Mouse (Mus musculus): ENCODE measurements around the gene Irf3. TPM values are rescaled to one million over a fixed set of nuclear protein-coding genes. Genes with fewer than 3 reads are reported as not detected.

The Irf3 gene
- polyA plus RNA-seq, 1 experiment from 2014 or later: 56.8 TPM

DNA sequence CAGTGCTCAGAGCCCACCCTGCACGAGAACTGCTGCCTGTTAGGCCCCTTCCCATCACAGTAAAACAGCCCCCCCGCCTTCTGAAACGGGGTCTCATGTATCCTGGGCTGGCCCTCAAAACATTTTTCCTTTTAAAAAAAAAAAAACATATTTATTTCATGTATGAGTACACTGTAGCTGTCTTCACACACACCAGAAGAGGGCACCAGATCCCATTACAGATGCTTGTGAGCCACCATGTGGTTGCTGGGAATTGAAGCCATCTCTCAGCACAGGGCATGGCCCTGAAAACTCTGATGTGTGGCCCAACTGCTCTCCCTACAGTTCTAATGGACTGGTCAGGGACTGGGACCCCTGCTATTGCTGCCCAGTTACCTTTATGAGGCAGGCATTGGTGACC, 19.1 kb upstream of the Irf3 start:
- ATAC-seq (ENCODE audit: low FRiP score): no peak
- 93% methylated on average over 3 of the region's 3 CpGs for WGBS
- H3K9me3 ChIP-seq (replicated peaks): no peaks in the 10 kb centered on the region
- no peaks in the 10 kb centered on the region for H3K27me3 ChIP-seq (replicated peaks)
- H3K9ac ChIP-seq (replicated peaks): no peak overlapping the region
- no peak overlapping the region for H3K4me2 ChIP-seq
- H3K36me3 ChIP-seq: peaks cover 69% of the 10 kb centered on the region
- no peak overlapping the region for H3K27ac ChIP-seq (replicated peaks)
- peaks cover 20% of the 10 kb centered on the region for H3K4me1 ChIP-seq
- H3K4me3 ChIP-seq (replicated peaks): no peak overlapping the region

GRCm38 (mm10) chr7:44981539-44981938, 15.9 kb upstream of the Irf3 start:
- 98% methylated on average over 8 of the region's 8 CpGs for WGBS
- Histone ChIP-seq H3K27me3 (replicated peaks) (no peaks in the 10 kb centered on the region), H3K9me3 (replicated peaks) (no peaks in the 10 kb centered on the region), H3K4me1 (peaks cover 24% of the 10 kb centered on the region), H3K4me3 (replicated peaks) (no peak overlapping the region), H3K4me2 (no peak overlapping the region), H3K36me3 (peaks cover 63% of the 10 kb centered on the region), H3K27ac (replicated peaks) (no peak overlapping the region), H3K9ac (replicated peaks) (no peak overlapping the region)
- ATAC-seq (ENCODE audit: low FRiP score): no peak

GRCm38 (mm10) chr7:44983085-44983484, 14.4 kb upstream of the Irf3 start:
- WGBS: 40% methylated on average over 6 of the region's 6 CpGs
- H3K9me3 ChIP-seq (replicated peaks): no peaks in the 10 kb centered on the region
- no peak overlapping the region for H3K9ac ChIP-seq (replicated peaks)
- H3K36me3 ChIP-seq: peaks cover 48% of the 10 kb centered on the region
- no peak overlapping the region for H3K4me2 ChIP-seq
- no peak overlapping the region for H3K27ac ChIP-seq (replicated peaks)
- H3K4me3 ChIP-seq (replicated peaks): 0 out of 2 replicates have a peak overlapping the region, but pooled peaks have one; percentile 4
- peaks cover 31% of the 10 kb centered on the region for H3K4me1 ChIP-seq
- no peak for ATAC-seq (ENCODE audit: low FRiP score)
- H3K27me3 ChIP-seq (replicated peaks): no peaks in the 10 kb centered on the region

GRCm38 (mm10) chr7:44983944-44984832, 13.3 kb upstream of the Irf3 start:
- peak overlapping the region; percentile 25; the same call in 1 of the 2 replicates for H3K27ac ChIP-seq (replicated peaks)
- H3K36me3 ChIP-seq: peaks cover 37% of the 10 kb centered on the region
- peak overlapping the region; percentile 23 for H3K9ac ChIP-seq (replicated peaks)
- no peaks in the 10 kb centered on the region for H3K27me3 ChIP-seq (replicated peaks)
- H3K4me1 ChIP-seq: peaks cover 40% of the 10 kb centered on the region
- peak overlapping the region; percentile 99; the same call in 1 of the 2 replicates for H3K4me3 ChIP-seq (replicated peaks)
- no peak for ATAC-seq (ENCODE audit: low FRiP score)
- WGBS: 85% methylated on average over 7 of the region's 7 CpGs
- H3K4me2 ChIP-seq: peak overlapping the region; percentile 64
- no peaks in the 10 kb centered on the region for H3K9me3 ChIP-seq (replicated peaks)

GRCm38 (mm10) chr7:44984833-44985164, 12.6 kb upstream of the Irf3 start:
- ATAC-seq (ENCODE audit: low FRiP score): no peak
- Histone ChIP-seq H3K4me3 (replicated peaks) (peak overlapping the region; percentile 99), H3K9ac (replicated peaks) (no peak overlapping the region), H3K27ac (replicated peaks) (peak overlapping the region; percentile 18), H3K27me3 (replicated peaks) (no peaks in the 10 kb centered on the region), H3K9me3 (replicated peaks) (no peaks in the 10 kb centered on the region), H3K4me2 (peak overlapping the region; percentile 64), H3K4me1 (peaks cover 41% of the 10 kb centered on the region), H3K36me3 (peaks cover 31% of the 10 kb centered on the region)
- WGBS: 46% methylated on average over 3 of the region's 3 CpGs

DNA sequence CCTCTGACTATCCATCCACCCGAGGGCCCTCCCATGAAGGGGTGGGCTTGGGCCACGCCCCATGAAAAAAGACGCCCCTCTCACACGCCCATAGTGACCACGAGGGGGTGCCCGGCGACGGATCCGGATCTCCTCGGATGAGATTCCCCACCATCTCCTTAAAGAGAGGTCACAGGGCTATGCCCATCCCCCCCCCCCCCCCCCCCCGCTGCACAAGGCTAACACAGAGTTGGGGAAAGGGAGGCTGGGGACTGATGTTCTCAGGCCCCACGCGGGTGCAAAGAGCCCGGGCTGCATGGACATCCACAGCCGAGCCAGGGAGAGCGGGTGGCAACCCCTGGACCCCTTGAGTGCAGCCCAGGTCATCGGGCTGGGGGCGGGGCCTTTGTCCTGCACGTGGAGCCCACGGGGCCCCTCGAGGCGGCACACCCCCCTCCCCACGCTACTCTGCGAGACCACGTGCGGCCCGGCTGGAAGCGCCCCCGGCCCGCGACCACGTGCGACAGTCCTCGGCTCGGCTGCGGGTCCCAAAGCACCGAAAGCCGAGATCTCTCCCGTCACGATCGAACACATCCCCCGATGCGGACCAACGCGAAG, 11.8 kb upstream of the Irf3 start:
- peaks cover 22% of the 10 kb centered on the region for H3K36me3 ChIP-seq
- H3K27me3 ChIP-seq (replicated peaks): no peaks in the 10 kb centered on the region
- no peaks in the 10 kb centered on the region for H3K9me3 ChIP-seq (replicated peaks)
- peak overlapping the region; percentile 97 for H3K9ac ChIP-seq (replicated peaks)
- H3K4me1 ChIP-seq: peaks cover 41% of the 10 kb centered on the region
- H3K4me2 ChIP-seq: peak overlapping the region; percentile 64
- peak; percentile 16 for ATAC-seq (ENCODE audit: low FRiP score)
- peak overlapping the region; percentile 99 for H3K4me3 ChIP-seq (replicated peaks)
- WGBS: 0% methylated on average over 44 of the region's 45 CpGs
- H3K27ac ChIP-seq (replicated peaks): peak overlapping the region; percentile 97

DNA sequence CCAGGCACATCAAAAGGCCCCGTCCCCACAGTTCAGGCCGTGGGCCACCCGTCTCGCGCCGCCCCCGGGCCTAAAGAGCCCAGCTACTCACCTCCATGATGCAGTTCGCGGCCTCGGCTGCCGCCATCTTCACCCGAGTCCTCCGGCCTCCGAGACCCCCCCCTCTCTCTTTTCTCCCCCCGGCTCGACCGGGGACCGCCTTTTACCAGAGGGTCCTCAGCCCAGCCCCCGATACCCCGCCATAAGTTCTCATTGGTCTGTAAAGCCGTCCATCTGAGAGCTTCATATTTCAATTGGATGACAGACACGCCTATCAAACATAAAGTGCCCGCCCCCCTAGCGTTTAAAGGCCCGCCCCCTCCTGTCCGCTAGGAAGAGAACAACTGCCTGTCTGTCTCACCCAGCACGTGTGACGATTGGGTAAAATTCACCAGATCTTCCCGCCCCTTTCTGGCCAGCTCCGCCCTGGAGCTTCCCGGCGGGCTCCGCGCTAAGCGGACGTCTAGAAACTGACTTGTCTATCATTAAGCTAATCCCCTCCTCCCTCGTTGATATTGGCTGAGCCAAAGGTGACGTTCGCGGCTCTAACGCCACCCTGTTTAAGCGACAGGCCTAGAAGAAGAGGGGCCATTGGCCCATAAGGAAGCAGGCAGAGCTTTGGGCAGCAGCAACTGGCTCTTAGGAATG, 11.1 kb upstream of the Irf3 start, which contains the start of gene Prmt1:
Prmt1 (minus strand) TSS at position 377 of the 687 bp plus-strand sequence.
- WGBS: under 1% methylated on average over 42 of the region's 42 CpGs
- Histone ChIP-seq H3K27ac (replicated peaks) (peak within 1 kb of the TSS; percentile 97), H3K4me1 (peaks cover 41% of the 10 kb centered on the region), H3K4me2 (peak within 1 kb of the TSS; percentile 71), H3K27me3 (replicated peaks) (no peaks in the 10 kb centered on the region), H3K9ac (replicated peaks) (peak within 1 kb of the TSS; percentile 97), H3K4me3 (replicated peaks) (peak within 1 kb of the TSS; percentile 99), H3K9me3 (replicated peaks) (no peaks in the 10 kb centered on the region), H3K36me3 (peaks cover 16% of the 10 kb centered on the region)
- ATAC-seq (ENCODE audit: low FRiP score): peak; percentile 95

- WGBS: under 1% methylated on average over 29 of the region's 29 CpGs
- H3K9me3 ChIP-seq (replicated peaks): no peaks in the 10 kb centered on the region
- peak overlapping the region; percentile 99 for H3K4me3 ChIP-seq (replicated peaks)
- H3K4me1 ChIP-seq: peaks cover 41% of the 10 kb centered on the region
- ATAC-seq (ENCODE audit: low FRiP score): peak; percentile 7
- H3K4me2 ChIP-seq: peak overlapping the region; percentile 71
- H3K27ac ChIP-seq (replicated peaks): peak overlapping the region; percentile 94
- H3K27me3 ChIP-seq (replicated peaks): no peaks in the 10 kb centered on the region
- H3K36me3 ChIP-seq: peaks cover 13% of the 10 kb centered on the region
- peak overlapping the region; percentile 69 for H3K9ac ChIP-seq (replicated peaks)
These were observed 10.3 kb upstream of the Irf3 start for GRCm38 (mm10) chr7:44986879-44987718.

- Histone ChIP-seq H3K36me3 (peaks cover 18% of the 10 kb centered on the region), H3K4me1 (peaks cover 34% of the 10 kb centered on the region), H3K9ac (replicated peaks) (peak overlapping the region; percentile 8; the same call in 1 of the 2 replicates), H3K27me3 (replicated peaks) (no peaks in the 10 kb centered on the region), H3K9me3 (replicated peaks) (no peaks in the 10 kb centered on the region), H3K27ac (replicated peaks) (peak overlapping the region; percentile 76; the same call in 1 of the 2 replicates), H3K4me2 (peak overlapping the region; percentile 84), H3K4me3 (replicated peaks) (peak overlapping the region; percentile 60)
- ATAC-seq (ENCODE audit: low FRiP score): no peak
- 21% methylated on average over 10 of the region's 10 CpGs for WGBS
These were observed 776 bp upstream of the Irf3 start for GRCm38 (mm10) chr7:44996672-44997071.

DNA sequence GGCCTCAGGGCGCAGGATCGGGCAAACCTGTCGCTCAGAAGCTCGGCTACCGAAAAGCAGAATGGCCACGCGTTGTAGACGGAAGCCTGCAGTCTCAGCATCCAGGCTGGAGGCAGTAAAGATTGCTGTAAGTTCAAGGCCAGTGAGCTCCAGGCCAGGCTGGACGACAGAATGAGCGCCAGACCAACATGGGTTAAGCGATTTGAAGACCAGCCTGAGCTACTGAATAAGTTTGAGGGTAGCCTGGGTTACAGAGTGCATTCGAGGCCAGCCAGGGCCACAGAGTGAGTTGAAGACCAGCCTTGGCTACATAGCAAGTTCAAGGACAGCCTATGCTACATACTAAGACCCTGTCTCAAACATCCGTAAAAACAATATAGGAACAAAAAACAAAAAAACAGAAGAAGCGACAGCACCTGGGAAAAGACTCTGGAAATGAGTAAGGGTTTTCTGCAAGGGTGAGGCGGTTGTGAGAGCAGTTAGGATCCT, 536 bp downstream of the Irf3 start:
- Histone ChIP-seq H3K9ac (replicated peaks) (peak overlapping the region; percentile 65), H3K27me3 (replicated peaks) (no peaks in the 10 kb centered on the region), H3K27ac (replicated peaks) (peak overlapping the region; percentile 76), H3K4me2 (peak overlapping the region; percentile 84), H3K9me3 (replicated peaks) (no peaks in the 10 kb centered on the region), H3K4me1 (peaks cover 34% of the 10 kb centered on the region), H3K36me3 (peaks cover 30% of the 10 kb centered on the region), H3K4me3 (replicated peaks) (peak overlapping the region; percentile 60)
- WGBS: 5% methylated on average over 15 of the region's 15 CpGs
- ATAC-seq (ENCODE audit: low FRiP score): peak; percentile 10; the same call in 1 of the 2 replicates
